Mouse (Mus musculus) ES-Bruce4 (cell line): ENCODE measurements around the gene Pik3cd. TPM values are rescaled to one million over a fixed set of nuclear protein-coding genes. Genes with fewer than 3 reads are reported as not detected.

Experiments used
- H3K27ac ChIP-seq: 2 replicates; pipeline ENCODE4 v1.5.1; 2012; ENCODE audit warnings: low read length, inconsistent platforms; ENCODE audit not compliant: insufficient read depth
- H3K27me3 ChIP-seq: 2 replicates; pipeline ENCODE4 v1.6.1; 2012; ENCODE audit warnings: mild to moderate bottlenecking, low read length, inconsistent platforms; ENCODE audit not compliant: control insufficient read depth, poor library complexity, insufficient read depth, severe bottlenecking
- H3K36me3 ChIP-seq: 2 replicates; pipeline ENCODE4 v1.6.1; 2012; ENCODE audit warnings: inconsistent platforms, mild to moderate bottlenecking, low read length, moderate library complexity; ENCODE audit not compliant: control insufficient read depth, poor library complexity, insufficient read depth, severe bottlenecking
- H3K4me1 ChIP-seq: one replicate; pipeline ENCODE4 v1.8.1; 2011; ENCODE audit warnings: low read length; ENCODE audit not compliant: control insufficient read depth, insufficient read depth
- H3K4me3 ChIP-seq: 2 replicates; pipeline ENCODE4 v1.5.1; 2011; ENCODE audit warnings: low read depth, mild to moderate bottlenecking, low read length
- H3K9ac ChIP-seq: 2 replicates; pipeline ENCODE4 v1.6.1; 2012; ENCODE audit warnings: low read depth, mild to moderate bottlenecking, inconsistent platforms; ENCODE audit not compliant: poor library complexity, severe bottlenecking
- H3K9me3 ChIP-seq: replicated peaks from 2 replicates; pipeline ENCODE4 v1.6.1; 2012; ENCODE audit warnings: mild to moderate bottlenecking, low read length, inconsistent platforms; ENCODE audit not compliant: control insufficient read depth, poor library complexity, insufficient read depth, severe bottlenecking
- CTCF ChIP-seq: IDR thresholded peaks from one replicate; pipeline ENCODE4 v1.8.1; 2011; ENCODE audit warnings: low read depth, low read length
- EP300 ChIP-seq: IDR thresholded peaks from 2 replicates; pipeline ENCODE4 v1.6.1; 2011; ENCODE audit warnings: low read depth, low read length; ENCODE audit not compliant: insufficient read depth
- POLR2A ChIP-seq: IDR thresholded peaks from one replicate; pipeline ENCODE4 v1.8.1; 2011; ENCODE audit warnings: low read length; ENCODE audit not compliant: insufficient read depth
- polyA plus RNA-seq: library from polyadenylated mRNA; stranded (reverse); fragments of >200 nt; gene quantifications from 2 replicates; pipeline ENCODE4 v1.2.4, GENCODE M21; 2011; ENCODE audit warnings: low read depth; ENCODE audit not compliant: missing spikeins, insufficient read depth, insufficient read length

Pik3cd gene
- polyA plus RNA-seq, 1 experiment: 13.5 TPM

- TF ChIP-seq POLR2A: no peak
- no peak for TF ChIP-seq CTCF
- no peak for TF ChIP-seq EP300
- no peaks in the 10 kb centered on the region for H3K9me3 ChIP-seq
- no peaks in the 10 kb centered on the region for H3K36me3 ChIP-seq
- 0 out of 2 replicates have a peak overlapping the region, but pooled peaks have one; percentile 20 for H3K9ac ChIP-seq
- no peak overlapping the region for H3K27ac ChIP-seq
- no peaks in the 10 kb centered on the region for H3K27me3 ChIP-seq
- H3K4me3 ChIP-seq: no peak overlapping the region
- no peaks in the 10 kb centered on the region for H3K4me1 ChIP-seq
Observed at GRCm38 (mm10) chr4:149600130-149600529, 102.2 kb downstream of the Pik3cd start.

- Histone ChIP-seq H3K4me3 (no peak overlapping the region), H3K9ac (no peak overlapping the region), H3K27me3 (no peaks in the 10 kb centered on the region), H3K36me3 (no peaks in the 10 kb centered on the region), H3K27ac (no peak overlapping the region), H3K9me3 (no peaks in the 10 kb centered on the region), H3K4me1 (no peaks in the 10 kb centered on the region)
- no peak for TF ChIP-seq CTCF
- TF ChIP-seq EP300: no peak
Observed at GRCm38 (mm10) chr4:149599549-149599948, 102.8 kb downstream of the Pik3cd start.

Other genes starting within 250 kb of the Pik3cd start
- 3.5 and 3.6 TPM in 2 replicates for gene Rbp7, start 247.6 kb downstream of the Pik3cd start, polyA plus RNA-seq
- gene Tmem274, start 225.2 kb downstream of the Pik3cd start, polyA plus RNA-seq: not detected in 2 replicates
- 8.5 and 9.7 TPM in 2 replicates for gene Nmnat1, start 217.4 kb downstream of the Pik3cd start, polyA plus RNA-seq
- 42.6 and 55.2 TPM in 2 replicates for gene Lzic, start 217.3 kb downstream of the Pik3cd start, polyA plus RNA-seq
- 14.0 and 14.4 TPM in 2 replicates for gene Ctnnbip1, start 184.3 kb downstream of the Pik3cd start, polyA plus RNA-seq
- gene Clstn1, start 116.1 kb downstream of the Pik3cd start, polyA plus RNA-seq: 59.2 and 60.5 TPM in 2 replicates
- 29.9 and 33.9 TPM in 2 replicates for gene Tmem201, start 35.5 kb upstream of the Pik3cd start, polyA plus RNA-seq
- gene Slc25a33, start 71.7 kb upstream of the Pik3cd start, polyA plus RNA-seq: 10.2 and 11.9 TPM in 2 replicates